Mouse (Mus musculus) lung, postnatal 0 days (tissue): ENCODE measurements at regions not wholly inside any gene's neighbourhood (a gene's known extent, or its start where the extent isn't known, plus 50 kb on each side); places are given as distances from the start of the nearest gene placed in this dataset.
A peak's percentile ranks its signal among the peaks of the same experiment; 100 is the strongest.

Source experiments
- ATAC-seq: fragments of 200-750 bp; cut with Nextera tagmentation; 2 replicates; pipeline ENCODE4 v1.8.0; 2017; ENCODE audit warnings: moderate library complexity
- DNase-seq: peaks from one replicate; pipeline ENCODE4 v3.0.0-alpha.2; 2016; ENCODE audit warnings: low spot score
- H3K27ac ChIP-seq: fragments of 300-500 bp; sonication (generic); 2 replicates; pipeline ENCODE4 v1.5.1; 2014; ENCODE audit warnings: antibody characterized with exemption, mild to moderate bottlenecking, low read length, mixed read lengths
- H3K27me3 ChIP-seq: fragments of 300-500 bp; sonication (generic); replicated peaks from 2 replicates; pipeline ENCODE4 v1.6.1; 2014; ENCODE audit warnings: low read length, mixed read lengths; ENCODE audit not compliant: insufficient read depth
- H3K36me3 ChIP-seq: fragments of 300-500 bp; sonication (generic); 2 replicates; pipeline ENCODE4 v1.6.1; 2014; ENCODE audit warnings: low read length, mixed read lengths; ENCODE audit not compliant: insufficient read depth
- H3K4me1 ChIP-seq: fragments of 300-500 bp; sonication (generic); 2 replicates; pipeline ENCODE4 v1.6.1; 2014; ENCODE audit warnings: antibody characterized with exemption, low read depth, low read length, mixed read lengths; ENCODE audit not compliant: insufficient read depth
- H3K4me2 ChIP-seq: fragments of 300-500 bp; sonication (generic); replicated peaks from 2 replicates; pipeline ENCODE4 v1.6.1; 2014; ENCODE audit warnings: low read depth, mild to moderate bottlenecking, low read length, moderate library complexity, mixed read lengths
- H3K4me3 ChIP-seq: fragments of 300-500 bp; sonication (generic); 2 replicates; pipeline ENCODE4 v1.5.1; 2014; ENCODE audit warnings: low read depth, low read length
- H3K9ac ChIP-seq: fragments of 300-500 bp; sonication (generic); replicated peaks from 2 replicates; pipeline ENCODE4 v1.6.1; 2014; ENCODE audit warnings: low read depth, mild to moderate bottlenecking
- H3K9me3 ChIP-seq: fragments of 300-500 bp; sonication (generic); 2 replicates; pipeline ENCODE4 v1.6.1; 2016; ENCODE audit warnings: low read length, mixed read lengths
- CTCF ChIP-seq: IDR thresholded peaks from 2 replicates; pipeline ENCODE4 v1.5.1; 2016; ENCODE audit warnings: antibody characterized with exemption, mild to moderate bottlenecking
- EP300 ChIP-seq: IDR thresholded peaks from 2 replicates; pipeline ENCODE4 v1.6.1; 2016; ENCODE audit warnings: antibody characterized with exemption, mild to moderate bottlenecking, control low read depth
- WGBS: fragments of 180-500 bp; shearing (Covaris S2); extraction: QIAGEN DNeasy Blood & Tissue Kit; methylation state at CpG from one replicate; pipeline ENCODE4 v1.1.7; 2014; 5-methylcytosine and 5-hydroxymethylcytosine counted together

GRCm38 (mm10) chr6:6779157-6779556 is 84.0 kb upstream of the Dlx6 start:
- Histone ChIP-seq H3K36me3 (no peaks in the 10 kb centered on the region), H3K27me3 (no peaks in the 10 kb centered on the region), H3K9ac (no peak overlapping the region), H3K27ac (no peak overlapping the region), H3K4me3 (no peak overlapping the region), H3K4me1 (no peaks in the 10 kb centered on the region), H3K9me3 (no peaks in the 10 kb centered on the region), H3K4me2 (no peak overlapping the region)
- ATAC-seq (peak; percentile 21; the same call in 1 of the 2 replicates), DNase-seq (no peak)
- TF ChIP-seq CTCF, result no peak
- no peak for TF ChIP-seq EP300
- 35% methylated on average over 1 of the region's 1 CpGs for WGBS

- 40% methylated on average over 3 of the region's 3 CpGs for WGBS
- H3K27me3 ChIP-seq, result no peaks in the 10 kb centered on the region
- TF ChIP-seq CTCF, result no peak
- TF ChIP-seq EP300, result no peak
- no peaks in the 10 kb centered on the region for H3K36me3 ChIP-seq
- DNase-seq (no peak), ATAC-seq (no peak)
- H3K27ac ChIP-seq, result no peak overlapping the region
- H3K9ac ChIP-seq, result no peak overlapping the region
- no peak overlapping the region for H3K4me2 ChIP-seq
- no peak overlapping the region for H3K4me3 ChIP-seq
- H3K4me1 ChIP-seq, result no peaks in the 10 kb centered on the region
- H3K9me3 ChIP-seq, result no peaks in the 10 kb centered on the region
These were observed 81.6 kb upstream of the Dlx6 start for GRCm38 (mm10) chr6:6781556-6781955.

- ATAC-seq, result no peak
- H3K4me1 ChIP-seq, result no peaks in the 10 kb centered on the region
- TF ChIP-seq CTCF (no peak), EP300 (no peak)
- no peaks in the 10 kb centered on the region for H3K27me3 ChIP-seq
- no peak overlapping the region for H3K4me3 ChIP-seq
- DNase-seq, result no peak
- no peak overlapping the region for H3K9ac ChIP-seq
- no peaks in the 10 kb centered on the region for H3K36me3 ChIP-seq
- 13% methylated on average over 1 of the region's 1 CpGs for WGBS
- no peaks in the 10 kb centered on the region for H3K9me3 ChIP-seq
- no peak overlapping the region for H3K4me2 ChIP-seq
- no peak overlapping the region for H3K27ac ChIP-seq
These were observed 77.1 kb upstream of the Dlx6 start for GRCm38 (mm10) chr6:6785939-6786490.

- H3K36me3 ChIP-seq, result no peaks in the 10 kb centered on the region
- peak; percentile 6 for DNase-seq
- no peak overlapping the region for H3K4me2 ChIP-seq
- H3K9ac ChIP-seq, result no peak overlapping the region
- no peaks in the 10 kb centered on the region for H3K9me3 ChIP-seq
- H3K27ac ChIP-seq, result no peak overlapping the region
- H3K4me1 ChIP-seq, result no peaks in the 10 kb centered on the region
- H3K27me3 ChIP-seq, result no peaks in the 10 kb centered on the region
- no peak overlapping the region for H3K4me3 ChIP-seq
- no peak for ATAC-seq
- no peak for TF ChIP-seq CTCF
- no peak for TF ChIP-seq EP300
- 26% methylated on average over 4 of the region's 4 CpGs for WGBS
These were observed 75.6 kb upstream of the Dlx6 start for GRCm38 (mm10) chr6:6787490-6787889.

GRCm38 (mm10) chr6:6794320-6795018 is 68.7 kb upstream of the Dlx6 start:
- ATAC-seq, result no peak

GRCm38 (mm10) chr6:6800377-6800776 is 62.8 kb upstream of the Dlx6 start:
- Histone ChIP-seq H3K9me3 (no peaks in the 10 kb centered on the region), H3K27me3 (no peaks in the 10 kb centered on the region), H3K4me2 (no peak overlapping the region), H3K4me1 (no peaks in the 10 kb centered on the region), H3K9ac (no peak overlapping the region), H3K4me3 (no peak overlapping the region), H3K27ac (no peak overlapping the region), H3K36me3 (no peaks in the 10 kb centered on the region)
- 82% methylated on average over 2 of the region's 2 CpGs for WGBS
- TF ChIP-seq CTCF, result no peak
- TF ChIP-seq EP300, result no peak
- no peak for ATAC-seq
- no peak for DNase-seq

More at GRCm38 (mm10) chr6:6794320-6795018, 68.7 kb upstream of the Dlx6 start:
- WGBS, result 40% methylated on average over 6 of the region's 6 CpGs
- no peak overlapping the region for H3K27ac ChIP-seq
- DNase-seq, result no peak
- no peaks in the 10 kb centered on the region for H3K9me3 ChIP-seq
- no peaks in the 10 kb centered on the region for H3K27me3 ChIP-seq
- no peaks in the 10 kb centered on the region; the same call in 1 of the 2 replicates for H3K4me1 ChIP-seq
- H3K4me3 ChIP-seq, result no peak overlapping the region
- TF ChIP-seq CTCF (no peak), EP300 (no peak)
- no peak overlapping the region for H3K9ac ChIP-seq
- no peak overlapping the region for H3K4me2 ChIP-seq
- H3K36me3 ChIP-seq, result no peaks in the 10 kb centered on the region
